In the genomic region with DNA sequence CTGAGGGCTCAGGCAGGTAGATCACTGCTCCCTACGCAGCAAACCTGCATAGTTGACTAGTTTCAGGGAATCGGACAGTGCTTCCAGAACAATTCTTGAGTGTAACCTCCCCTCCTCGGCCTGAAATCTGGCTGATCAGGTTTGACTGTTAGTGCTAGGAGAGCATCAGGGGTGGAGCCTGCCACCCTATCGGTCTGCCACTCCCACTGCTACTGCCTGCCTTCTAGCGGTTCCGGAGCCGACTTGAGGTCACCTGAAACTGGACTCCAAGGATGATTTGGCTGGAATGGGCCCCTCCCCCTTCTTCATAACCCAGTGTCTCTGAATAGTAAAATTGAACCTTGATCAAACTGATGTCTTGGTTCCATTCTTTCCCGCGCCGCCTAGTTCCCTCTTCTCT, we compare ENCODE assay signal across 27 mouse cellular contexts. TPM values are rescaled to one million over a fixed set of nuclear protein-coding genes. Genes with fewer than 3 reads are reported as not detected.
DNase-seq lines count a peak whose midpoint lies in the region; TF ChIP-seq lines count a peak whose summit lies in the region.
"Had no signal": no experiment of that assay in that cellular context is flagged by ENCODE, and none has a peak within 500 bp of the region (broad histone marks: within the 10 kb centered on the region; RNA-seq: fewer than 3 reads in every experiment).

No protein-coding gene starts in this region.

- H3K4me3 ChIP-seq in kidney, adult 2 months (ENCODE audit: insufficient read depth, low read depth, low read length) = no peak overlapping the region
- H3K4me3 ChIP-seq: embryonic facial prominence, embryonic 13.5 days; forebrain, embryonic 13.5 days; heart, embryonic 10.5 days; heart, embryonic 15.5 days; hindbrain, embryonic 13.5 days had no signal

- 0 out of 2 replicates have a peak overlapping the region, but pooled peaks have one; percentile 20 for H3K27ac ChIP-seq in kidney, adult 2 months (ENCODE audit: insufficient read depth, low read depth, low read length)
- H3K27ac ChIP-seq: embryonic facial prominence, embryonic 13.5 days; forebrain, embryonic 13.5 days; heart, embryonic 10.5 days; heart, embryonic 15.5 days; hindbrain, embryonic 13.5 days; hindbrain, postnatal 0 days had no signal

- H3K4me1 ChIP-seq in kidney, adult 2 months (ENCODE audit: control insufficient read depth, insufficient read depth, low read length) = no peaks in the 10 kb centered on the region
- H3K4me1 ChIP-seq: embryonic facial prominence, embryonic 13.5 days; forebrain, embryonic 13.5 days; heart, embryonic 10.5 days; heart, embryonic 15.5 days; hindbrain, embryonic 13.5 days had no signal

- no peaks in the 10 kb centered on the region for H3K27me3 ChIP-seq in kidney, adult 2 months (replicated peaks; ENCODE audit: control insufficient read depth, insufficient read depth, low read length)
- H3K27me3 ChIP-seq: CH12.LX; embryonic facial prominence, embryonic 13.5 days; forebrain, embryonic 13.5 days; heart, embryonic 15.5 days; hindbrain, embryonic 13.5 days; Patski had no signal

- peaks cover 6% of the 10 kb centered on the region; the same call in 1 of the 2 replicates for H3K36me3 ChIP-seq in kidney, adult 2 months (ENCODE audit: control insufficient read depth, insufficient read depth, low read length)

- DNase-seq in kidney, adult 2 months = no peak
- no peak for DNase-seq in kidney, postnatal 14 days
- peak; percentile 19 to 31 for DNase-seq in urinary bladder, adult 18-20 months (ENCODE audit: low spot score in 2 of 2)
- DNase-seq in urinary bladder, postnatal 10 days (ENCODE audit: low spot score) = no peak
- DNase-seq in ES-CJ7 (ENCODE audit: low read depth, low spot score) (peak; percentile 56), adipocyte (ENCODE audit: low spot score) (no peak)
- no peak for DNase-seq in gastrocnemius, postnatal 25 days
- DNase-seq: adrenal gland, postnatal 10 days; cerebellum, adult 11-12 months; cerebellum, adult 9-10 months; cerebellum, postnatal 25 days; forebrain, postnatal 0 days; gastrocnemius, postnatal 14 days; heart, postnatal 14 days had no signal

- TF ChIP-seq POLR2A in kidney, adult 2 months (IDR thresholded peaks at IDR 0.05; ENCODE audit: low read depth, low read length) = no peak

- 68% methylated on average over 10 of the region's 10 CpGs for WGBS in kidney, adult 2 months

- no peak for TF ChIP-seq CTCF in kidney, adult 2 months (conservative IDR thresholded peaks at IDR 0.05; ENCODE audit: insufficient read depth, insufficient read length, low read depth, low read length)

RNA-seq across cellular contexts. Expression of a gene that starts 17.8 kb away (rescaled TPM):
- 113 and 119 TPM in 2 replicates for polyA plus RNA-seq in kidney, adult 2 months (2012; rRNA removed)
- 100 to 1,000 TPM; 149 to 152 TPM for total RNA-seq in gastrocnemius, postnatal 25 days (2021)

RNA-seq across cellular contexts. Expression of a gene that starts 22.3 kb away (rescaled TPM):
- polyA plus RNA-seq in kidney, adult 2 months (2012; rRNA removed) = 8.1 and 9.6 TPM in 2 replicates
- 10 to 100 TPM; 13.4 to 15.1 TPM for total RNA-seq in gastrocnemius, postnatal 25 days (2021)

RNA-seq across cellular contexts. Expression of a gene that starts 27.6 kb away (rescaled TPM):
- polyA plus RNA-seq in kidney, adult 2 months (2012; rRNA removed) = 41.9 and 56.8 TPM in 2 replicates
- total RNA-seq in gastrocnemius, postnatal 25 days (2021) = 10 to 100 TPM; 80.3 to 88.3 TPM

RNA-seq across cellular contexts. Expression of a gene that starts 47.3 kb away (rescaled TPM):
- 0.06 TPM in 1 of 2 replicates, not detected in the other for polyA plus RNA-seq in kidney, adult 2 months (2012; rRNA removed)
- total RNA-seq in gastrocnemius, postnatal 25 days (2021) = not detected
- total RNA-seq: adrenal gland, postnatal 10 days; CH12.LX; forebrain, postnatal 0 days; gastrocnemius, adult 18-20 months; gastrocnemius, postnatal 14 days; granulocyte monocyte progenitor cell, adult 5-6 weeks; heart, postnatal 14 days; hematopoietic stem cell, adult 5-6 weeks; hindbrain, postnatal 0 days had no signal
- polyA plus RNA-seq: cortical plate, adult 2 months; embryonic facial prominence, embryonic 13.5 days; forebrain, embryonic 13.5 days; forebrain, postnatal 0 days; heart, embryonic 10.5 days; heart, embryonic 15.5 days; hindbrain, embryonic 13.5 days; hindbrain, postnatal 0 days; intestine, embryonic 14.5 days; Patski had no signal

Comparison
In these comparisons a context has a peak if more than half of its experiments do, and no peak if none do; other contexts are left out.
1. DNase-seq: peak in urinary bladder, adult 18-20 months (2 of 2) and ES-CJ7 (single experiment); none in kidney, adult 2 months (single experiment), kidney, postnatal 14 days (single experiment), urinary bladder, postnatal 10 days (single experiment), adipocyte (single experiment) and gastrocnemius, postnatal 25 days (single experiment).